Mouse (Mus musculus): ENCODE measurements around the gene Cd79b. TPM values are rescaled to one million over a fixed set of nuclear protein-coding genes. Genes with fewer than 3 reads are reported as not detected.

The Cd79b gene
- polyA plus RNA-seq, 1 experiment: 270 TPM

GRCm38 (mm10) chr11:106313533-106313932, 1.0 kb downstream of the Cd79b start:
- 17% methylated on average over 5 of the region's 5 CpGs for WGBS
- TF ChIP-seq CTCF (IDR thresholded peaks at IDR 0.05; ENCODE audit: control insufficient read depth, insufficient read depth, low read length) (no peak), POLR2A (IDR thresholded peaks at IDR 0.05; ENCODE audit: borderline replicate concordance, control insufficient read depth, low read depth, low read length) (0 out of 2 replicates have a peak, but pooled peaks have one; percentile 19)
- H3K27ac ChIP-seq (ENCODE audit: control insufficient read depth, insufficient read depth, low read depth, low read length, poor library complexity): peak overlapping the region; percentile 89
- H3K4me3 ChIP-seq (replicated peaks; ENCODE audit: control insufficient read depth, low read depth, low read length): peak overlapping the region; percentile 90
- H3K4me1 ChIP-seq (ENCODE audit: control insufficient read depth, insufficient read depth, low read length): peaks cover 7% of the 10 kb centered on the region; the same call in 1 of the 2 replicates

- H3K4me3 ChIP-seq (replicated peaks; ENCODE audit: control insufficient read depth, low read depth, low read length): peak overlapping the region; percentile 46
- peak overlapping the region; percentile 92 for H3K27ac ChIP-seq (ENCODE audit: control insufficient read depth, insufficient read depth, low read depth, low read length, poor library complexity)
- no peaks in the 10 kb centered on the region; the same call in 1 of the 2 replicates for H3K4me1 ChIP-seq (ENCODE audit: control insufficient read depth, insufficient read depth, low read length)
- 60% methylated on average over 5 of the region's 5 CpGs for WGBS
- TF ChIP-seq POLR2A (IDR thresholded peaks at IDR 0.05; ENCODE audit: borderline replicate concordance, control insufficient read depth, low read depth, low read length) (peak; percentile 77; the same call in 1 of the 2 replicates), CTCF (IDR thresholded peaks at IDR 0.05; ENCODE audit: control insufficient read depth, insufficient read depth, low read length) (no peak)
These were observed 4.4 kb downstream of the Cd79b start for GRCm38 (mm10) chr11:106310123-106310522.

GRCm38 (mm10) chr11:106308162-106308561, 6.4 kb downstream of the Cd79b start:
- Histone ChIP-seq H3K27ac (ENCODE audit: control insufficient read depth, insufficient read depth, low read depth, low read length, poor library complexity) (peak overlapping the region; percentile 79), H3K4me3 (replicated peaks; ENCODE audit: control insufficient read depth, low read depth, low read length) (no peak overlapping the region)
- 63% methylated on average over 11 of the region's 11 CpGs for WGBS

DNA sequence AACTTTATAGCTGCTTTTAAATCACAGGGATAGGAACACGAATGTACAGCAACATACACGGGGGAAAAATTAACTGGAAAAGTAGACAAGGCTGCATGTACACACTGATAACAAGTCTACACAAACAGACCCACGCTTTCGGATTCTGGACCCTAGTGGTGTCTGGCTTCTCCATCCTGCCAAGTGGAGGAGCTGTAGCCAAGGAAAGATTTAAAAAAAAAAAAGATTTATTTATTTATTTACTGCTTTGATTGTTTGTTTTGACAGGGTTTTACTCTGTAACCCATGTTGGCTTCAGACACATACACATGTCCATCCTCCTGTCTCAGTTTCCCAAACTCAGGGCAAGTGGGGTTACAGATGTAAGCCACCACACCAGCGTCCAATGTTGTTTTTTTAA, 7.1 kb downstream of the Cd79b start:
- peak overlapping the region; percentile 47; the same call in 1 of the 2 replicates for H3K27ac ChIP-seq (ENCODE audit: control insufficient read depth, insufficient read depth, low read depth, low read length, poor library complexity)
- TF ChIP-seq CTCF (IDR thresholded peaks at IDR 0.05; ENCODE audit: control insufficient read depth, insufficient read depth, low read length) (no peak), POLR2A (IDR thresholded peaks at IDR 0.05; ENCODE audit: borderline replicate concordance, control insufficient read depth, low read depth, low read length) (no peak)
- H3K4me1 ChIP-seq (ENCODE audit: control insufficient read depth, insufficient read depth, low read length): no peaks in the 10 kb centered on the region; the same call in 1 of the 2 replicates
- H3K4me3 ChIP-seq (replicated peaks; ENCODE audit: control insufficient read depth, low read depth, low read length): no peak overlapping the region
- 70% methylated on average over 5 of the region's 5 CpGs for WGBS

More at GRCm38 (mm10) chr11:106308162-106308561, 6.4 kb downstream of the Cd79b start:
- TF ChIP-seq POLR2A (IDR thresholded peaks at IDR 0.05; ENCODE audit: borderline replicate concordance, control insufficient read depth, low read depth, low read length): peak; percentile 44; the same call in 1 of the 2 replicates
- TF ChIP-seq CTCF (IDR thresholded peaks at IDR 0.05; ENCODE audit: control insufficient read depth, insufficient read depth, low read length): no peak
- H3K4me1 ChIP-seq (ENCODE audit: control insufficient read depth, insufficient read depth, low read length): no peaks in the 10 kb centered on the region; the same call in 1 of the 2 replicates

DNA sequence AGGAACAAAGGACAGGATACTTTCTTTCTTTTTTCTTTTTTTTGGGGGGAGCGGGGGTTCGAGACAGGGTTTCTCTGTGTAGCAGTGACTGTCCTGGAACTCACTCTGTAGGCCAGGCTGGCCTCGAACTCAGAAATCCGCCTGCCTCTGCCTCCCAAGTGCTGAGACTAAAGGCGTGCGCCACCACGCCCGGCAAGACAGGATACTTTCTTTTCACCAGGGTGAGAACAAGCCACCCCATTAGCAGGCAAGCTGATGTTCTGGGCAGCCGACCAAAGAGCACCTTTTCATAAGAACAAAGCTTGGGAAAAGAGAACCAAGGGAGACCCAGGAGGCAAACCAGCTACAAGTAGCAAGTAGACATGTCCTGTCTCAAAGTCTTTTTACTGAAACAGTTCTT, 7.8 kb downstream of the Cd79b start:
- Histone ChIP-seq H3K4me1 (ENCODE audit: control insufficient read depth, insufficient read depth, low read length) (no peaks in the 10 kb centered on the region; the same call in 1 of the 2 replicates), H3K27ac (ENCODE audit: control insufficient read depth, insufficient read depth, low read depth, low read length, poor library complexity) (peak overlapping the region; percentile 42), H3K4me3 (replicated peaks; ENCODE audit: control insufficient read depth, low read depth, low read length) (no peak overlapping the region)
- TF ChIP-seq CTCF (IDR thresholded peaks at IDR 0.05; ENCODE audit: control insufficient read depth, insufficient read depth, low read length): no peak
- TF ChIP-seq POLR2A (IDR thresholded peaks at IDR 0.05; ENCODE audit: borderline replicate concordance, control insufficient read depth, low read depth, low read length): no peak
- 71% methylated on average over 9 of the region's 9 CpGs for WGBS

- 82% methylated on average over 3 of the region's 3 CpGs for WGBS
- Histone ChIP-seq H3K4me3 (replicated peaks; ENCODE audit: control insufficient read depth, low read depth, low read length) (no peak overlapping the region), H3K27ac (ENCODE audit: control insufficient read depth, insufficient read depth, low read depth, low read length, poor library complexity) (peak overlapping the region; percentile 40), H3K4me1 (ENCODE audit: control insufficient read depth, insufficient read depth, low read length) (no peaks in the 10 kb centered on the region; the same call in 1 of the 2 replicates)
- TF ChIP-seq CTCF (IDR thresholded peaks at IDR 0.05; ENCODE audit: control insufficient read depth, insufficient read depth, low read length): no peak
- TF ChIP-seq POLR2A (IDR thresholded peaks at IDR 0.05; ENCODE audit: borderline replicate concordance, control insufficient read depth, low read depth, low read length): no peak
These were observed 8.5 kb downstream of the Cd79b start for GRCm38 (mm10) chr11:106306065-106306385.

DNA sequence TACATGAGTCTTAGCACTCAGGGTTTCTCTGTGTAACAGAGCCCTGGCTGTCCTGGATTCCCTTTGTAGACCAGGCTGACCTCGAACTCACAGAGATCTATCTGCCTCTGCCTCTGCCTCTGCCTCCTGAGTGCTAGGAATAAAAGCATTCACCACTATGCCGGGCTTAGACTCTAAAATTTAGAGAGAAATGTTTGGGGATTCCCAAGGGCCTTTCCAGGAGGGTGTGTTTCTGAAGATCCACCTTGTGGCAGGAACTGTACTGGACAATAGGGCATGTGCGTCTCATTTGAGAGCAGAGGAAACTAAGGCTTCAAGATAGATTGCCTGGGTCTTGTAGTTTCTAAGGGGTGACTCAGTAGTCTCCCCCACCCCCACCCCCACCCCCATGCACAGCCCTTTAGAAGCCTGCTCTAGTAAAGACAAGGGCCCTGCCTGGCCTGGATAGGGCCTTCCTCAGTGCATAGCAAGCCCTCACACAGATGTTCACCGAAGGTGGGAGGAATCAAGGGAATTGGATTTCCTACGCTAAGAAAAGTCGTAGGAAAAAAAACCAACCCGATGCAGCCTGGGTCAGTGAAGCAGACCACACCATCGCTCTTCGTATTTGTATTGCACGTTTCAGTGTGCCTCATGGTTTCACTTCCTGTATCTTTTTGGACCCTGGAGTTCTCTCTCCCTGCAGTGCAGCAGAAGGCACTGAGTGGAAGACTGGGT, 9.1 kb downstream of the Cd79b start:
- Histone ChIP-seq H3K4me1 (ENCODE audit: control insufficient read depth, insufficient read depth, low read length) (no peaks in the 10 kb centered on the region; the same call in 1 of the 2 replicates), H3K27ac (ENCODE audit: control insufficient read depth, insufficient read depth, low read depth, low read length, poor library complexity) (peak overlapping the region; percentile 68), H3K4me3 (replicated peaks; ENCODE audit: control insufficient read depth, low read depth, low read length) (no peak overlapping the region)
- WGBS: 45% methylated on average over 10 of the region's 10 CpGs
- no peak for TF ChIP-seq POLR2A (IDR thresholded peaks at IDR 0.05; ENCODE audit: borderline replicate concordance, control insufficient read depth, low read depth, low read length)
- no peak for TF ChIP-seq CTCF (IDR thresholded peaks at IDR 0.05; ENCODE audit: control insufficient read depth, insufficient read depth, low read length)

DNA sequence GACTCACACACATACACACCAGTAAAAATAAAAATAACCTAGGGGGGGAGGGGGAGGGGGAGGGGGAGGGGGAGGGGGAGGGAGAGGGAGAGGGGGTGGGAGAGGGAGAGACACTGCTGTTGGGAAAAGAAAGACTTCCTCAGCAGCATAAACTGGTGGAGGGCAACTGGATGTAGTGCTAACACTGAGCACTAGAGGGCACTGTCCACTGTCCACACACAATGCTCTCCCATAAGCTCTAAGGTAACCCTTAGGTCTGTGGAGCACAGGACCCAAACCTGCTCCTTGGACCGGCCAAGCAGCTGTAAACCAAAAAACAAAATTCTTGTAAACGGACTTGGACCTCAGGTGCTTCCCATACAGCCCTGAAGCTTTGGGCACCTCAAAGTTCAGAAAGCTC, 11.9 kb downstream of the Cd79b start:
- Histone ChIP-seq H3K4me3 (replicated peaks; ENCODE audit: control insufficient read depth, low read depth, low read length) (no peak overlapping the region), H3K27ac (ENCODE audit: control insufficient read depth, insufficient read depth, low read depth, low read length, poor library complexity) (no peak overlapping the region), H3K4me1 (ENCODE audit: control insufficient read depth, insufficient read depth, low read length) (no peaks in the 10 kb centered on the region; the same call in 1 of the 2 replicates)
- TF ChIP-seq POLR2A (IDR thresholded peaks at IDR 0.05; ENCODE audit: borderline replicate concordance, control insufficient read depth, low read depth, low read length) (no peak), CTCF (IDR thresholded peaks at IDR 0.05; ENCODE audit: control insufficient read depth, insufficient read depth, low read length) (peak; percentile 94)
- WGBS: 2% methylated on average over 2 of the region's 2 CpGs
